14 mouse cellular contexts compared by ENCODE assay signal in the genomic region with DNA sequence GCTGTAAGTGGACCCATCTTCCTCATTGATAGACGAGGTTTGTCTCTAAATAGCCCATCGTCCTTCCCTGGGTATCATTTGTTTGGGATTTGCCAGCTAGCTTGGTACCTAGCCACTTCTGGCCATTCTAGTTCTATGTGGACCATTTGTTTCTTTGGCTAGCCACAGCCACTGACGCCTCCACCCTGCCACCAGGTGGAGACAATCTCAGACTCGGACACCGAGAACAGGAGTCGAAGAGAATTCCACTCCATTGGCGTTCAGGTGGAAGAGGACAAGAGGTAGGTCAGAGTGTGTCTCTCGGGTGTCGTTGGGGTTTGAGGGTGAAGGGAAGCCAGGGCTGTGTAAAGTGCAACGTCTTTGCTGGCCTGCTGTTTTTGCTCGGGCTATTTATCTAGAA. TPM values are rescaled to one million over a fixed set of nuclear protein-coding genes. Genes with fewer than 3 reads are reported as not detected.
DNase-seq lines count a peak whose midpoint lies in the region; ATAC-seq and TF ChIP-seq lines count a peak whose summit lies in the region.
"Had no signal": no experiment of that assay in that cellular context is flagged by ENCODE, and none has a peak within 500 bp of the region (broad histone marks: within the 10 kb centered on the region; RNA-seq: fewer than 3 reads in every experiment).

No protein-coding gene starts in this region.

- 25% methylated on average over 11 of the region's 11 CpGs for WGBS in cerebellum, adult 2 months
- 61% methylated on average over 11 of the region's 11 CpGs for WGBS in neural tube, embryonic 13.5 days
- WGBS in embryonic facial prominence, embryonic 10.5 days: 55% methylated on average over 11 of the region's 11 CpGs

- H3K4me3 ChIP-seq in cerebellum, adult 2 months (replicated peaks; ENCODE audit: insufficient read depth, low read depth, low read length): no peak overlapping the region
- no peak overlapping the region for H3K4me3 ChIP-seq in neural tube, embryonic 13.5 days
- no peak overlapping the region for H3K4me3 ChIP-seq in embryonic fibroblast, embryonic 13.5 days (ENCODE audit: insufficient read depth, low read length)
- H3K4me3 ChIP-seq in embryonic facial prominence, embryonic 10.5 days: no peak overlapping the region

- 0 out of 2 replicates have a peak, but pooled peaks cover 3% of the 10 kb centered on the region for H3K36me3 ChIP-seq in neural tube, embryonic 13.5 days
- H3K36me3 ChIP-seq in embryonic facial prominence, embryonic 10.5 days (replicated peaks): no peaks in the 10 kb centered on the region

- no peak for ATAC-seq in cerebellum, adult (ENCODE audit: insufficient number of reproducible peaks, low FRiP score, low TSS enrichment)
- ATAC-seq in neural tube, embryonic 13.5 days (ENCODE audit: low read depth): no peak
- ATAC-seq: inflammation-experienced regulatory T-cells, adult 6 months had no signal

- H3K9me3 ChIP-seq in neural tube, embryonic 13.5 days: no peaks in the 10 kb centered on the region
- no peaks in the 10 kb centered on the region for H3K9me3 ChIP-seq in embryonic facial prominence, embryonic 10.5 days

- H3K27me3 ChIP-seq in cerebellum, adult 2 months (ENCODE audit: control insufficient read depth, insufficient read depth, low read length): no peaks in the 10 kb centered on the region
- H3K27me3 ChIP-seq in neural tube, embryonic 13.5 days: peaks cover 19% of the 10 kb centered on the region
- peaks cover 54% of the 10 kb centered on the region for H3K27me3 ChIP-seq in embryonic facial prominence, embryonic 10.5 days (replicated peaks; ENCODE audit: low read depth, poor library complexity, severe bottlenecking)

- H3K4me1 ChIP-seq in cerebellum, adult 2 months (ENCODE audit: control insufficient read depth, insufficient read depth, low read length): peaks cover 22% of the 10 kb centered on the region
- H3K4me1 ChIP-seq in neural tube, embryonic 13.5 days (replicated peaks): peaks cover 36% of the 10 kb centered on the region
- H3K4me1 ChIP-seq in embryonic fibroblast, embryonic 13.5 days (ENCODE audit: control insufficient read depth, insufficient read depth, low read length): no peaks in the 10 kb centered on the region
- peaks cover 7% of the 10 kb centered on the region for H3K4me1 ChIP-seq in embryonic facial prominence, embryonic 10.5 days

- DNase-seq in cerebellum, adult 2 months: peak; percentile 69 to 74
- peak; percentile 9 to 52 for DNase-seq in kidney, postnatal 36 days
- DNase-seq in kidney, postnatal 10 days: no peak
- DNase-seq in neural tube, embryonic 10.5 days (ENCODE audit: extremely low spot score, low spot score): no peak
- no peak for DNase-seq in embryonic facial prominence, embryonic 10.5 days (ENCODE audit: low spot score)
- DNase-seq: adrenal gland, postnatal 36 days; B cell, adult 2 months; gastrocnemius, postnatal 25 days; lung, adult 18-20 months; thymus, adult 18-20 months had no signal

- peak; percentile 68 for TF ChIP-seq CTCF in cerebellum, adult 2 months (IDR thresholded peaks at IDR 0.05; ENCODE audit: borderline replicate concordance, insufficient read depth, low read depth, low read length)
- TF ChIP-seq CTCF in embryonic fibroblast, embryonic 13.5 days (IDR thresholded peaks at IDR 0.05; ENCODE audit: borderline replicate concordance, insufficient read depth, low read length): 0 out of 2 replicates have a peak, but pooled peaks have one; percentile 6

- no peak for TF ChIP-seq POLR2A in cerebellum, adult 2 months (IDR thresholded peaks at IDR 0.05; ENCODE audit: borderline replicate concordance, insufficient read depth, low read length)
- TF ChIP-seq POLR2A in embryonic fibroblast, embryonic 13.5 days (IDR thresholded peaks at IDR 0.05; ENCODE audit: low read depth, low read length): no peak

- peak overlapping the region; percentile 27; the same call in 1 of the 2 replicates for H3K4me2 ChIP-seq in neural tube, embryonic 13.5 days

- no peak overlapping the region for H3K9ac ChIP-seq in neural tube, embryonic 13.5 days

- peak overlapping the region; percentile 8; the same call in 1 of the 2 replicates for H3K27ac ChIP-seq in cerebellum, adult 2 months (ENCODE audit: insufficient read depth, low read length)
- H3K27ac ChIP-seq in neural tube, embryonic 13.5 days (replicated peaks): no peak overlapping the region
- no peak overlapping the region for H3K27ac ChIP-seq in embryonic fibroblast, embryonic 13.5 days (ENCODE audit: insufficient read depth, low read length)
- no peak overlapping the region for H3K27ac ChIP-seq in embryonic facial prominence, embryonic 10.5 days (replicated peaks)

RNA-seq across cellular contexts. Expression of a gene that starts 28.5 kb away (rescaled TPM):
- polyA plus RNA-seq in cerebellum, adult 2 months (2012; rRNA removed): 95.5 and 106 TPM in 2 replicates
- 57.9 and 60.3 TPM in 2 replicates for polyA plus RNA-seq in neural tube, embryonic 13.5 days (2015; fragmentation: Nextera tagmentation; extraction: Ambion mirVana)
- polyA plus RNA-seq in embryonic fibroblast, embryonic 13.5 days (2011; ENCODE audit: insufficient read length, low read depth, missing spikeins): 18.1 and 23.9 TPM in 2 replicates
- 73.7 and 80.0 TPM in 2 replicates for polyA plus RNA-seq in embryonic facial prominence, embryonic 10.5 days (2016; fragmentation: Nextera tagmentation; extraction: Ambion mirVana)

RNA-seq across cellular contexts. Expression of a gene that starts 46.1 kb away (rescaled TPM):
- polyA plus RNA-seq in cerebellum, adult 2 months (2012; rRNA removed): 56.1 and 59.8 TPM in 2 replicates
- 12.3 and 13.4 TPM in 2 replicates for polyA plus RNA-seq in neural tube, embryonic 13.5 days (2015; fragmentation: Nextera tagmentation; extraction: Ambion mirVana)
- 0.17 TPM in 1 of 2 replicates, not detected in the other for polyA plus RNA-seq in embryonic fibroblast, embryonic 13.5 days (2011; ENCODE audit: insufficient read length, low read depth, missing spikeins)
- 0.83 and 0.98 TPM in 2 replicates for polyA plus RNA-seq in embryonic facial prominence, embryonic 10.5 days (2016; fragmentation: Nextera tagmentation; extraction: Ambion mirVana)
- polyA plus RNA-seq: inflammation-experienced regulatory T-cells, adult 6 months had no signal

Comparison
In these comparisons a context has a peak if more than half of its experiments do, and no peak if none do; other contexts are left out.
1. DNase-seq: peak in cerebellum, adult 2 months (2 of 2) and kidney, postnatal 36 days (2 of 2); none in kidney, postnatal 10 days (single experiment), neural tube, embryonic 10.5 days (single experiment) and embryonic facial prominence, embryonic 10.5 days (single experiment).